Mouse (Mus musculus): ENCODE results near the gene Aatk. TPM values are rescaled to one million over a fixed set of nuclear protein-coding genes. Genes with fewer than 3 reads are reported as not detected.
A peak's percentile ranks its signal among the peaks of the same experiment; 100 is the strongest.

The Aatk gene
- polyA plus RNA-seq, 1 experiment from 2014 or later, result 2.0 TPM

GRCm38 (mm10) chr11:120029431-120030144 is 17.4 kb downstream of the Aatk start:
- H3K27ac ChIP-seq (ENCODE audit: low read length), result no peak overlapping the region
- no peak overlapping the region for H3K4me2 ChIP-seq (replicated peaks; ENCODE audit: low read depth, low read length)
- H3K4me1 ChIP-seq (ENCODE audit: insufficient read depth, low read length), result 0 out of 2 replicates have a peak, but pooled peaks cover 8% of the 10 kb centered on the region
- no peaks in the 10 kb centered on the region for H3K36me3 ChIP-seq (ENCODE audit: insufficient read depth, low read length)
- 49% methylated on average over 9 of the region's 9 CpGs for WGBS
- no peak overlapping the region for H3K4me3 ChIP-seq (ENCODE audit: low read length)
- H3K9ac ChIP-seq (replicated peaks; ENCODE audit: low read length), result no peak overlapping the region
- no peaks in the 10 kb centered on the region for H3K27me3 ChIP-seq (ENCODE audit: insufficient read depth, low read length)
- ATAC-seq (ENCODE audit: low FRiP score, low TSS enrichment), result 0 out of 2 replicates have a peak, but pooled peaks have one; percentile 6
- no peaks in the 10 kb centered on the region for H3K9me3 ChIP-seq (ENCODE audit: low read length)

DNA sequence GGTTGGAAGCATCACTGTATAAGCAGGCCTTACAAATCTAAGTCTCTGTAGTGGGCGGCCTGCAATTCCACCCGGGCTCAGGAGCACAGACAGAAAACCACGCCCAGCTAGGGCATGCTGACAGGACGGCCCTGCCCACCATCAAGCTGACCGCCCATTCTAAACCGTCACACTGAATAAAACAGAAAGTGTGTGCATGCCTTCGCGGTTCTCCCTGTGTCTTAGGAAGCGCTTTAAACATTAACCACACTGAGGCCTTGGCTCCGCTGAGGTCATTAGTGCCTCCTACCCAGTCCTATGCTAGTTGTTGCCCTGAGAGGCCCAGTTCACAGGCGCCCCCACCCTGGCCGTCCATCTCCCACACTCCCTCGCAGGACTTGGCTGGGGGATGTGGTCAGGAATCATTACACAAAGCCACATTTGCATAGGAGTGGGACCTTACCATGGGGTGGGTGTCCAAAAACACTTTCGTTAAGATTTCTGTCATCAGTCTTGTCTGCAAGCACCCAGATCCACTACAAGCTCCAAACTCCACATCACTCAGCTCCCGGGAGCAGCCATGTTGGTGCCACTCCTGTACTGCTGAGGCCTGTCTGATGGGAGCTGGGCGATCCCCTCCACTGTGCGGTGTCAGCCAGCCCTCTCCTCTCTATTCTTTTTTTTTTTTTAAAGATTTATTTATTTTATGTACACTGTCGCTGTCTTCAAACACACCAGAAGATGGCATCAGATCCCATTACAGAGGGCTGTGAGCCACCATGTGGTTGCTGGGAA is 18.5 kb downstream of the Aatk start:
- 45% methylated on average over 18 of the region's 18 CpGs for WGBS
- peak overlapping the region; percentile 75 for H3K27ac ChIP-seq (ENCODE audit: low read length)

GRCm38 (mm10) chr11:120026941-120027340 is 20.0 kb downstream of the Aatk start:
- WGBS, result 71% methylated on average over 3 of the region's 3 CpGs
- no peaks in the 10 kb centered on the region for H3K36me3 ChIP-seq (ENCODE audit: insufficient read depth, low read length)
- no peak for ATAC-seq (ENCODE audit: low FRiP score, low TSS enrichment)

More for the DNA sequence above, 18.5 kb downstream of the Aatk start:
- peak; percentile 82 for ATAC-seq (ENCODE audit: low FRiP score, low TSS enrichment)
- no peak overlapping the region for H3K4me2 ChIP-seq (replicated peaks; ENCODE audit: low read depth, low read length)
- H3K9ac ChIP-seq (replicated peaks; ENCODE audit: low read length), result no peak overlapping the region
- H3K4me1 ChIP-seq (ENCODE audit: insufficient read depth, low read length), result 0 out of 2 replicates have a peak, but pooled peaks cover 8% of the 10 kb centered on the region
- H3K27me3 ChIP-seq (ENCODE audit: insufficient read depth, low read length), result no peaks in the 10 kb centered on the region
- H3K4me3 ChIP-seq (ENCODE audit: low read length), result no peak overlapping the region
- H3K9me3 ChIP-seq (ENCODE audit: low read length), result no peaks in the 10 kb centered on the region
- no peaks in the 10 kb centered on the region for H3K36me3 ChIP-seq (ENCODE audit: insufficient read depth, low read length)

DNA sequence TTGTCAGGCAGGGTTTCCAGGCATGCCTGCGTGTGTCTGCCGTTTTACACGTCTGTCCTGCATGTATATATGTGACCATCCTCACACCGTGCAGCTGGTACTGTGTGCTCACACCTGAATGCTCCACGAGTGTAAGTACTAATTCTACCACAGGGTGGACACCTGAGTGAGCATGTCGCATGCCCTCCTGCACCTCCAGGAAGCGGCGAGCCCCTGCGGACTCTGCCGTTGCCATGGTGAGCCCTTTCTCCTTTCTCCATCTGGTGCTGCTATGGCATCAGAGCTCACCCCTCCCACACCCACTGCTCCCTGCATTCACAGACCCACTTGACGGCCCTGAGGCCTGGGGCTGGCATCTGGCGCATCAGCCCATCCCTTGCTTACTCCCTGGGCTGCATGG is 24.1 kb downstream of the Aatk start:
- no peaks in the 10 kb centered on the region for H3K9me3 ChIP-seq (ENCODE audit: low read length)
- H3K9ac ChIP-seq (replicated peaks; ENCODE audit: low read length), result no peak overlapping the region
- no peak overlapping the region for H3K4me3 ChIP-seq (ENCODE audit: low read length)
- WGBS, result 62% methylated on average over 12 of the region's 12 CpGs
- H3K4me2 ChIP-seq (replicated peaks; ENCODE audit: low read depth, low read length), result no peak overlapping the region
- peaks cover 12% of the 10 kb centered on the region for H3K4me1 ChIP-seq (ENCODE audit: insufficient read depth, low read length)
- ATAC-seq (ENCODE audit: low FRiP score, low TSS enrichment), result no peak
- no peak overlapping the region for H3K27ac ChIP-seq (ENCODE audit: low read length)
- H3K27me3 ChIP-seq (ENCODE audit: insufficient read depth, low read length), result no peaks in the 10 kb centered on the region
- H3K36me3 ChIP-seq (ENCODE audit: insufficient read depth, low read length), result no peaks in the 10 kb centered on the region

More at GRCm38 (mm10) chr11:120026941-120027340, 20.0 kb downstream of the Aatk start:
- Histone ChIP-seq H3K27me3 (ENCODE audit: insufficient read depth, low read length) (no peaks in the 10 kb centered on the region), H3K4me3 (ENCODE audit: low read length) (no peak overlapping the region), H3K4me2 (replicated peaks; ENCODE audit: low read depth, low read length) (no peak overlapping the region), H3K9me3 (ENCODE audit: low read length) (no peaks in the 10 kb centered on the region), H3K4me1 (ENCODE audit: insufficient read depth, low read length) (0 out of 2 replicates have a peak, but pooled peaks cover 8% of the 10 kb centered on the region), H3K9ac (replicated peaks; ENCODE audit: low read length) (no peak overlapping the region), H3K27ac (ENCODE audit: low read length) (no peak overlapping the region)

DNA sequence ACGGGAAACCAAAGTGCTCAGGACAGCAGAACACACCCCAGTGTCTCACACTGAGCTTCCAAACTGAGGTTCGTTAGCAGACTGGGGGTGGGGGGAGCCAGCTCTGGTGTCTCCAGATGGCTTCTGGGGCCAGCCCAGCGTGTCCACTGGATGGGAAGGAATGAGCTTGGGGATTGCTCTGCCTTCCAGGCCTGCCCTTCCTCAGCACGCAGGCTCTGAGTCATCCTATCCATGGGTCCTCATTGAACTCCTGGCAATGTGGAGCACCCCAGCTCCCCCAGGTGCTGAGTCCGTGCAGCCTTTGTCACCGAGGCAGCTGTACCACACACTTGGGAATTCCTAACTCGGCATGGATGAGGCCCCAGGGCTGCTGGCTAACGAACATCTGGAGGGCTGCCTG is 24.8 kb downstream of the Aatk start:
- Histone ChIP-seq H3K9ac (replicated peaks; ENCODE audit: low read length) (no peak overlapping the region), H3K27ac (ENCODE audit: low read length) (no peak overlapping the region), H3K4me2 (replicated peaks; ENCODE audit: low read depth, low read length) (no peak overlapping the region), H3K4me1 (ENCODE audit: insufficient read depth, low read length) (peaks cover 12% of the 10 kb centered on the region), H3K36me3 (ENCODE audit: insufficient read depth, low read length) (no peaks in the 10 kb centered on the region), H3K4me3 (ENCODE audit: low read length) (no peak overlapping the region), H3K27me3 (ENCODE audit: insufficient read depth, low read length) (no peaks in the 10 kb centered on the region), H3K9me3 (ENCODE audit: low read length) (no peaks in the 10 kb centered on the region)
- WGBS, result 62% methylated on average over 8 of the region's 8 CpGs
- no peak for ATAC-seq (ENCODE audit: low FRiP score, low TSS enrichment)

DNA sequence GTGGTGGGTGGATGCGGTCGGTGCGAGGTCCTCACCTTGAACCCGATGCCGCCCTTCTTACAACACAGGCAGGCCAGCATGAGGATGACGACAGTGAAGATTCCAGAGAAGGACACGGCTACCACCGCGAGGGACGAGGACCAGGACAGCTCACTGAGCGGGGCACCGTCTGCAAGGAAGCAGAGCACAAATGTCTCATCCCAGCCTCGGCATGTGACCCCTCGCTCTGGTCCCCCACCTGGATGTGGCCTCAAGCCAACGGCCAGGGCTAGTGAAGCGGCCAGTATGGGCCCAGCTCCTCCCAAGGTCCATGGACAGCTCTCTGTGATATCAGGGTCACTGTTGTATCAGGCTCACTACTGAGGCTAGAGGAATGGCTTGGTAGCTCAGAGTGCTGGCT is 25.6 kb downstream of the Aatk start:
- Histone ChIP-seq H3K27me3 (ENCODE audit: insufficient read depth, low read length) (no peaks in the 10 kb centered on the region), H3K4me3 (ENCODE audit: low read length) (no peak overlapping the region), H3K9ac (replicated peaks; ENCODE audit: low read length) (no peak overlapping the region), H3K36me3 (ENCODE audit: insufficient read depth, low read length) (no peaks in the 10 kb centered on the region), H3K4me2 (replicated peaks; ENCODE audit: low read depth, low read length) (no peak overlapping the region), H3K27ac (ENCODE audit: low read length) (no peak overlapping the region), H3K4me1 (ENCODE audit: insufficient read depth, low read length) (peaks cover 12% of the 10 kb centered on the region), H3K9me3 (ENCODE audit: low read length) (no peaks in the 10 kb centered on the region)
- ATAC-seq (ENCODE audit: low FRiP score, low TSS enrichment), result no peak
- 90% methylated on average over 16 of the region's 16 CpGs for WGBS

DNA sequence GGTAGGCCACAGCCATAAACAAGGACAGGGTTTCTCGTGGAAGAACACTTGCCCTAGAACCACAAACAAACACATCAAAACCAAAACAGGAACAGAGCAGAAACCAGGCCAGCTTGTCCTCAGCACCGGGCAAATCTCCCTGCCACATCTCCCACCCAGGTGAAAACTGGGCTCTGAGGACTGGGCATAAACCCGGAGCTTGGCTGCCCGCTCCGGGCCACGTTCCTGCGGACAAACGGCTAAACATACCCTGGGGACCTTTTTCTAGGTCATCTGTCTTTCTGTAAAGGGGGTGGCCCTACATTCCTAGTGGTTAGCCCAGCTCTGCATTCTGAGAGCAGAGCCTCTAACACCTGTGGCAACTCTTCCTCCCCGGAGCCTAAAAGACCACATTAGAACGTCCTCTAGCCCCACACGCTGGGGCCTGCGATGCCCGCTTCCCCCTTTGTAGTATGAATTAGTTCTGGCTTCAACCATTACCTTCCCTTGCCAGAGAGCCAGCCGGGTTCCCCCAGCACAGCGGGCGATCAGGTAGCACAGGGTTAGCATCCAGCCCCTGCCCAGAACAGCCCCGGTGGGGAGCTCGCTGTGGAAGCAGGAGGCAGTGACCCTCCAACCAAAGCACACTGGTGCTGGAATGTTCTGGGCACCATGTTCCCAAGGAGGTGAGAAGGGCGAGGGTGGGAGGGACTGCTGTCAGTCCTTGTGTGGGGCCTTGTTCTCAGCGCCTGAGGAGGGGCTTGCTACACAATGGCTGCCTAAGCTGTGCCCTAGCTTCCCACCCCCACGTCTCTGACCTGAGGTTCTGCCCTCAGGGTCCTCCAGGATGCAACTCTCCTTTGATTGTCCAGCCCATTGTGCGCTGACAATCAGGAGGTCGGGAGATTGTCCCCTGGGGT is 27.2 kb downstream of the Aatk start:
- no peak overlapping the region for H3K9ac ChIP-seq (replicated peaks; ENCODE audit: low read length)
- no peak overlapping the region for H3K27ac ChIP-seq (ENCODE audit: low read length)
- no peak for ATAC-seq (ENCODE audit: low FRiP score, low TSS enrichment)
- H3K4me3 ChIP-seq (ENCODE audit: low read length), result no peak overlapping the region
- H3K9me3 ChIP-seq (ENCODE audit: low read length), result no peaks in the 10 kb centered on the region
- no peaks in the 10 kb centered on the region for H3K36me3 ChIP-seq (ENCODE audit: insufficient read depth, low read length)
- H3K4me2 ChIP-seq (replicated peaks; ENCODE audit: low read depth, low read length), result no peak overlapping the region
- 62% methylated on average over 23 of the region's 23 CpGs for WGBS
- H3K27me3 ChIP-seq (ENCODE audit: insufficient read depth, low read length), result no peaks in the 10 kb centered on the region
- H3K4me1 ChIP-seq (ENCODE audit: insufficient read depth, low read length), result peaks cover 12% of the 10 kb centered on the region

DNA sequence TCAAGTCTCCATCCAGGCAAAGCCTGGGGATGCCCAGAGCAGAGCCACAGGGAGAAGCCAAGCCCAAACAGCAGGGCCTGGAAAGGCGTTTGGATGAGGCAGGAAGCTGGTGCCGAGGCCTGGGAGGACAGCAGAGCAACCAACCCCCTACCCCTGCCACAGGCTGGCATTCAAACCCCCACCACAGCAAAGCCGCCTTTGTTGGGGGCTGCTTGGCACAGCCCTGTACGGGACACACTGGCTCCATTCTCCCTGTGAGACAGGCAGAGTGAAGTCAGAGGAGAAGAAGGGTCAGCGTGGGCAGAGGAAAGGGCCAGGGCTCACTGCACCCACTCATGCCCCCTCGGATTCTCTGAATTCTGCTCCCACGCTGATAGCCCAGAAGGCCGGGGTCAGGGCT is 30.0 kb downstream of the Aatk start:
- Histone ChIP-seq H3K9me3 (ENCODE audit: low read length) (no peaks in the 10 kb centered on the region), H3K27ac (ENCODE audit: low read length) (no peak overlapping the region), H3K4me1 (ENCODE audit: insufficient read depth, low read length) (peaks cover 21% of the 10 kb centered on the region), H3K27me3 (ENCODE audit: insufficient read depth, low read length) (no peaks in the 10 kb centered on the region), H3K36me3 (ENCODE audit: insufficient read depth, low read length) (no peaks in the 10 kb centered on the region), H3K4me2 (replicated peaks; ENCODE audit: low read depth, low read length) (no peak overlapping the region), H3K9ac (replicated peaks; ENCODE audit: low read length) (no peak overlapping the region), H3K4me3 (ENCODE audit: low read length) (no peak overlapping the region)
- WGBS, result 84% methylated on average over 8 of the region's 8 CpGs
- ATAC-seq (ENCODE audit: low FRiP score, low TSS enrichment), result no peak

DNA sequence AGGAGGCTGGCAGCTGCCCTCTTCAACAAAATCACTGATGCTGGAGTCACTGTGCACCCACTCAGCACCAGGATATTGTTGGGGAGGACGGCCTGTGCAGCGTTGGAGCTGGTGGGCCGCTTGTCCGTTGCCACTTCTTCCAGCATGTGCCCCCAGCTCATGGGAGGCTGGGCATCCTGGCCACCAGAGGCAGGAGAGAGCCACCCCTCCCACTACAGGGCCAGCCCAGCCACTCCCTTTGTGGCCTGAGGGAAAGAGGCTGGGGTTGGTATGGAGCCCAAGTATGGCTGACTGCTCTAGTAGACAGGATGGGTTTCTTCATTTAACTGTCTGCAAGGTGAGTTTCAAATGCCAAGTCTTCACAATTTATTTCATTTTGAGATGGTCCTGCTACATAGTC is 32.2 kb downstream of the Aatk start:
- Histone ChIP-seq H3K4me3 (ENCODE audit: low read length) (no peak overlapping the region), H3K27ac (ENCODE audit: low read length) (no peak overlapping the region), H3K27me3 (ENCODE audit: insufficient read depth, low read length) (0 out of 2 replicates have a peak, but pooled peaks cover 6% of the 10 kb centered on the region), H3K9ac (replicated peaks; ENCODE audit: low read length) (no peak overlapping the region), H3K9me3 (ENCODE audit: low read length) (no peaks in the 10 kb centered on the region), H3K4me2 (replicated peaks; ENCODE audit: low read depth, low read length) (no peak overlapping the region), H3K4me1 (ENCODE audit: insufficient read depth, low read length) (peaks cover 26% of the 10 kb centered on the region), H3K36me3 (ENCODE audit: insufficient read depth, low read length) (no peaks in the 10 kb centered on the region)
- no peak for ATAC-seq (ENCODE audit: low FRiP score, low TSS enrichment)
- WGBS, result 87% methylated on average over 4 of the region's 4 CpGs
